Mouse (Mus musculus) adrenal gland, postnatal 25 days (tissue): ENCODE results near the gene Gm15319. TPM values are rescaled to one million over a fixed set of nuclear protein-coding genes. Genes with fewer than 3 reads are reported as not detected.
"Not testable (repeated sequence)": the region's sequence is repeated elsewhere in the genome, so short reads cannot be mapped to it uniquely, and the experiment has no call there.

Experiments used
- DNase-seq: peaks from one replicate; pipeline ENCODE4 v3.0.0; 2021; ENCODE audit warnings: mixed read lengths
- long read RNA-seq: library from polyadenylated mRNA; stranded (forward); transcript quantifications from one replicate; pipeline ENCODE4 v2.0.0, GENCODE M21; 2021
- total RNA-seq: library from RNA; stranded (reverse); gene quantifications from 2 replicates; pipeline ENCODE4 v1.2.3, GENCODE M21; 2021

Gm15319 gene
- 0.64 and 0.86 TPM in 2 replicates for total RNA-seq
- long read RNA-seq, result 0 reads

DNA sequence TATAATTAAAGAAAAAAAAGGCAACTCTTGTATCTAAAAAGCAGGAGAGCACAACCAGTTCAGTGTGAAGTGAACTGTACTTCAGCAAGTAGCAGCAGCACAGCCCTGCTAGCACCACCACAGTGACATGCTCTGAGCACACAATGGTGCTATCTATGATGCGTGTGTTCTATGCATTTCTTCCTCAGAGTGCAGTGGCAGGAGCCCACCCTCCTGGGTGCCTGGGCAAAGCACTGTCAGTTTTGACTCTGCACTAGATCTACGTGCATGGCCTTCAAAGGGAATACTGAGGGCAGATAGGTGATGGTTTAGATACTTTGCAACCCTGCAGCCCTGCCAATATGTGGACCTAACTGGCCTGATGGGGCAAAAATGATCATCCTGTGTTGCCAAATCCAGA lies at the start of gene Gm15319:
TSS of gene Gm15319 (minus strand) at position 101 of the 400 bp plus-strand sequence.
- DNase-seq, result not testable (repeated sequence)

DNA sequence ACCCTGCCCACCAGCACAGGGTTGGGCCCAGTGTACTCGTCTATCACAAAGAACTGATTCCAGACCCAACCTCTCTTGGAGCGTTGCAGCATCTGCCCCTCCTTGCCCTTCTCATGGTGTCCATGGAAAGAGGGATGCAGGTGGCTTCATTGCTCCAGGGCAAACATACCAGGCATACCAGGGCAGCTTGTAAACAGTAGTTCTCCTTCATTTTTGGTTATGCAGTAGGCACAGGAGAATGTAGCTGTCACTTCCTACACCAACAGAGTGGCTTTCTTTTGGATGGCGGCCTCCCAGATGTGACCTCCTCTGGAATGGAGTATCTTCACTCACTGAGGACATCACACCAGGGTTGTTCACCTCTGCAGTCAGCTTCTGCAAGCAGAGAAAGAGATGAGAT lies 47.3 kb upstream of the Gm15319 start:
- not testable (repeated sequence) for DNase-seq

DNA sequence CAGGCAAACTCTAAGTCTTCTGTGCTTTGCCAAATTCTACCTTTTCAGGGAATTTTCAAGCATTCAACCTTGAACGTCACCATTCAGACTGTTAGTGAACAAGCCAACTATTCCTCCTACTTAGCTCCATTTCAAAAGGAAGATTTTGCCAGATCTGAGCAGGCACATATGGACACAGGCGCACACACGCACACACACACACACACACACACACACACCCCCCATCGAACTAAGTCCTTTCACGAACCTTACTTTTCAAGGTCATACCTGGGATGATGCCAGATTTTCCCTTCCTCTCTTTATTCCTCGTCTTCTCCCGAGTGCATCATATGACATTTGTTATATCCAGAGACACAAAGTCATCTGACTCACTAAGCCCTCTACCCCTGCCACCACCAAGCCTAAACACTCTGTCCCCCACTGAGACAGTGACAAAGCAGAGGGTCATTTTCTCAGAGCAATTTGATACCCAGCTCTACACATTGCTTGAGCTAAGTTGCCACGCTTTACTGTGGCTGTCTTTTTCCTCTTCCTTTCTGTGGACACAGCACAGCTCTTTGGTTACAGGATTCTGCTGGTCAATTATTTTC lies 45.5 kb upstream of the Gm15319 start:
- DNase-seq, result peak; percentile 21

GRCm38 (mm10) chr8:20389363-20389739 lies 26.3 kb upstream of the Gm15319 start:
- DNase-seq, result peak; percentile 1

- peak; percentile 21 for DNase-seq
Observed at GRCm38 (mm10) chr8:20388706-20389362, 25.8 kb upstream of the Gm15319 start.

DNA sequence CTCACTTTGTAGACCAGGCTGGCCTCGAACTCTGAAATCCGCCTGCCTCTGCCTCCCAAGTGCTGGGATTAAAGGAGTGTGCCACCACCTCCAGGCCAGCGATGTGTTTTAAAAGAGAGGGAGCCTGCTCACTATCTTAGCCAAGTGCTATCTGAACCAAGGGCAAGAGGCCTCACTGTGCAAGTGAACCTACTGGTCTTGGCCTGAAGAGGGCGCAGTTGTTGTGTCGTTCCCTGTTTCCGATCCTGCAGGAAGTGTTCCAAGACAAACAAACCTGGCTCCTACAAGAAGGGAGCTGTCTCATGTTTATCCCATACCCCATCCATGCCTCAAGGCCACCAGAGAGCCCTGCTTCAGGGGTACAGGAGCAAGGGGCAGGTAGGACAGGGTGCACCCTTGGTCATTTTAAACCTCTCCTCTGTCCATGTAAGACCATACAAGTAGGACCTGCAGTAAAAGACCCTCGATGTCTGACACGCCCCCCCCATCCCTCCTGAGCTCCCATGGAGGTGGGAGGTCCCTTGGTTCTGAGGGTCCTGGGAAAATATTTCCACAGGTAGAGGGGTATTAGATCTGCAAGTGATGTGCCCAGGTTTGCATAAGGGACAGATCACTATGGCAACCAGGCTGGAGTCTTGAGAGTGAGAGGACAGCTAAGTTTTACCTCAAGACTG lies 24.2 kb upstream of the Gm15319 start:
- DNase-seq, result peak; percentile 14

DNA sequence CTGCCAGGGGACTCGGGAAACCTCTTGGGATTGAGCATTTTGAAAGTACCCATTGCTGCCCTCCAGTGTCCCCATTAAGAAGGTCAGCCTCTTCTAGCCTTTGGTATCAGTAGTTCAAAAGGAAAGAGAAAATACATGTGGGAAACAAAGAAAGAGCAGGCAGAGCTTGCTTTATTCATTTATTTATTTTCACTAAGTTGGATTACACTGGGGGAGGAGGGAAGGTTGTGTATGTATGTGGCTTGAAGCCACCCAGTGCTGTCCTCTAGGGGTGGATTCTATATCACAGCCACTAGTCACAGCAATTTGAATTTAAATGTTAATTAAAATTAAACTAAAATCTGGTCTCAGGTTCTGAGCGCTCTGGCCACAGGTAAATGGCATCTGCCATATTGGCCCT lies 22.0 kb upstream of the Gm15319 start:
- DNase-seq, result not testable (repeated sequence)

- DNase-seq, result peak; percentile 1
Observed at GRCm38 (mm10) chr8:20384131-20384530, 21.1 kb upstream of the Gm15319 start.

DNA sequence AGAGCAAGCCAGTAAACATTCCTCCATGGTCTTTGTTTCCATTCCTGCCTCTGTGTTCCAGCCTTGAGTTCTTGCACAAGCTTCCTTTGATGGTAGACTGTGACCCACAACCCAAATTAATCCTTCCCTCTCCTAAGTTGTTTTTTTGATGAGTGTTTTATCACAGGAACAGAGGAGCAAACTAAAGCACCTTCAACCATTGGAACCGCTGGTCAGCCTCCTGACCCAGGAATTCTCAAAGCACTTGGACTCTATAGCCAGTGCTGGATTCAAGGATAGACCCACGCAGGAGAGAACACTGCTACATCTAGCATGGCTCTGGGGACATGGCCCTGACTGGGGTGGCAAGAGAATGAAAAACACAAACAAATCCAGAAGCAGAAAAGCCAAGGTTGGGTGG lies 19.1 kb upstream of the Gm15319 start:
- DNase-seq, result not testable (repeated sequence)

- not testable (repeated sequence) for DNase-seq
Observed at GRCm38 (mm10) chr8:20381637-20382036, 18.6 kb upstream of the Gm15319 start.

DNA sequence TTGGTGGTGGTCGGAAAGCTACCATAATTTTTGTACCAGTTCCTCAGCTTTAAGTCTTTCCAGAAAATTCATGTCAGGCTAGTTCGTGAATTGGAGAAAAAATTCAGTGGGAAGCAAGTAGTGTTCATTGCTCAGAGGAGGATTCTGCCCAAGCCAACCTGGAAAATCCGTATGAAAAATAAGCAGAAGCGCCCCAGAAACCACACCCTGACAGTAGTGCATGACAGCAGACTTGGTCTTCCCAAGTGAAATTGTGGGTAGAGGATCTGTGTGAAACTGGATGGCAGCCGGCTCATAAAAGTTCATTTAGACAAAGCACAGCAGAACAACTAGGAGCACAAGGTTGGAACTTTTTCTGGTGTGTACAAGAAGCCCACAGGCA lies 18.2 kb upstream of the Gm15319 start:
- DNase-seq, result not testable (repeated sequence)

DNA sequence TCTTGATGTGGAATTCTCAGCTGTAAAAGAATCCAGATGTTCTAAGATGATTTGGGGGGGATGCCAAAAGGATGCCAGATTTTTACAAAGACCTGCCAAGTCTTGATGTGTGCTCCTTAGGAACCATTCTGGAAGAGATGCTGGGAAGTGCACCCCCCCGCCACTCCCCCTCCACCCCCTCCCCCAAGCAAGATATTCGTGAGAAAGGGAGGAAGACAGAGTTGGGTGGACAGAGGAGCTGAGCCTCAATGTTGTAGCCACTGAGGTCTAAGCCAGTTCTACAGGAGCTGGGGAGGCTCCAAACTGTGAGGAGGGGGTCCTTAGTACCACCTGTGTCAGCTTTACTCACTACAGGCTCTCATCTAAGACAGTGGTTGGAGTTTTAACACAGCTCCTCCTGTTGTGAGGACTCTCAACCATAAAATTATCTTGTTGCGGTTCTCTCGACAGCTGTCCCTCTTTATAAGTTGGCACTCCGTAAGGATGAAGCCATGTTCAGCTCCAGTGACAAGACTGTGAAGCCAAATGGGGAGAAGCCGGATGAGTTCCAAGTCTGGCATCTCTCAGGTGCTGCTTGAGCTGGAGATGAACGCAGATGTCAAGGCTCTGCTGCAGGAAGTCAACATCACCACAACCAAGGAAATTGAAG lies 17.7 kb upstream of the Gm15319 start:
- peak; percentile 2 for DNase-seq

DNA sequence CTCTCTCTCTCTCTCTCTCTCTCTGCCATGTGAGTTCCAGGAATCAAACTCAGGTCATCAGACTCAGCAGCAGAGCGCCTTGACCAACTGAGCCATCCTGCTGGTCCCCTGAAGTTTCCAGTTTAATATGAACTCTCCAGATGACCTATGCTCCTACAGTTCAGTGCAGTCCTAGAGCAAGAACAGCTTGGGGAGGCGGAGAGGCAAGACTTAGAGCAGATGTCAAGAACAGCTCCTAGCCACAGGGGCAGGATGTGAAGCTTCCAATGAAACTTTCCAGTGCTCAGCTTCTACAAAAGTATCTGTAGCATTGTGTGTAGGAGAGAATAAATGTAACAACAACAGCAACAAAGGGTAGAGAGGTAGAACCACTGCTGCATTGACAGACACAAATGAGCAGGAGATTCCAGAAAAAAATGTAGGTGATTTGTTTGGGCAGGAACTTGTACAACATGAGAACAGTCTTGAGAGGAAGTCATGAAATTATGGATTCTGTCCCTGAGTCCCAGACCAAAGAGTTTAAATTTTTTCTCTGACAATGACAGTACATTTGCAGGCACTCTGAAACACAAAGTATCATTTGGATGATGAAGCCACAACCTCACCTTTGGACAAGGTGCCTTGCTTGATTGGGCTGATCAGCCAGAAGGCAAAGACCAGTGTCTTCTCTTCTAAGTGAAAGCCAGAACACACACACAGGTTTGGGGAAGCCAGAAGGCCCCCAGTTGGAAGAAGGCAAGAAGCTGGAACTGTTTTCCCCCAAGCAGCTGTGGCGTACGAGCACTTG lies 16.8 kb upstream of the Gm15319 start:
- DNase-seq, result not testable (repeated sequence)

- DNase-seq, result peak; percentile 15
Observed at GRCm38 (mm10) chr8:20378786-20379649, 16.0 kb upstream of the Gm15319 start.

GRCm38 (mm10) chr8:20378353-20378752 lies 15.3 kb upstream of the Gm15319 start:
- DNase-seq, result peak; percentile 16

GRCm38 (mm10) chr8:20375698-20376097 lies 12.7 kb upstream of the Gm15319 start:
- not testable (repeated sequence) for DNase-seq

GRCm38 (mm10) chr8:20356386-20356785 lies 6.6 kb downstream of the Gm15319 start:
- not testable (repeated sequence) for DNase-seq

GRCm38 (mm10) chr8:20353579-20353978 lies 9.4 kb downstream of the Gm15319 start:
- not testable (repeated sequence) for DNase-seq

GRCm38 (mm10) chr8:20302759-20303158 lies 60.3 kb downstream of the Gm15319 start:
- not testable (repeated sequence) for DNase-seq

- not testable (repeated sequence) for DNase-seq
Observed at GRCm38 (mm10) chr8:20300042-20300441, 63.0 kb downstream of the Gm15319 start.

GRCm38 (mm10) chr8:20297939-20298505 lies 65.0 kb downstream of the Gm15319 start:
- DNase-seq, result peak; percentile 5
